Mouse (Mus musculus) stomach, postnatal 0 days (tissue): ENCODE measurements at regions not wholly inside any gene's neighbourhood (a gene's known extent, or its start where the extent isn't known, plus 50 kb on each side); places are given as distances from the start of the nearest gene placed in this dataset.

Experiments used
- ATAC-seq: fragments of 200-750 bp; cut with Nextera tagmentation; 2 replicates; pipeline ENCODE4 v1.8.0; 2017; ENCODE audit not compliant: low FRiP score, low TSS enrichment
- DNase-seq: peaks from one replicate; pipeline ENCODE4 v3.0.0-alpha.2; 2016; ENCODE audit warnings: low spot score
- H3K27ac ChIP-seq: fragments of 300-500 bp; sonication (generic); replicated peaks from 2 replicates; pipeline ENCODE4 v1.5.1; 2014; ENCODE audit warnings: mild to moderate bottlenecking, control low read depth
- H3K27me3 ChIP-seq: fragments of 300-500 bp; sonication (generic); 2 replicates; pipeline ENCODE4 v1.6.1; 2014; ENCODE audit warnings: low read length; ENCODE audit not compliant: control insufficient read depth, insufficient read depth
- H3K36me3 ChIP-seq: fragments of 300-500 bp; sonication (generic); 2 replicates; pipeline ENCODE4 v1.6.1; 2014; ENCODE audit warnings: low read length, mixed read lengths; ENCODE audit not compliant: control insufficient read depth, insufficient read depth
- H3K4me1 ChIP-seq: fragments of 300-500 bp; sonication (generic); replicated peaks from 2 replicates; pipeline ENCODE4 v1.6.1; 2014; ENCODE audit warnings: antibody characterized with exemption; ENCODE audit not compliant: control insufficient read depth, insufficient read depth
- H3K4me2 ChIP-seq: fragments of 300-500 bp; sonication (generic); replicated peaks from 2 replicates; pipeline ENCODE4 v1.6.1; 2014; ENCODE audit warnings: low read depth, mild to moderate bottlenecking, control low read depth, moderate library complexity
- H3K4me3 ChIP-seq: fragments of 300-500 bp; sonication (generic); 2 replicates; pipeline ENCODE4 v1.5.1; 2014; ENCODE audit warnings: low read depth, low read length, control low read depth
- H3K9ac ChIP-seq: fragments of 300-500 bp; sonication (generic); 2 replicates; pipeline ENCODE4 v1.6.1; 2014; ENCODE audit warnings: mild to moderate bottlenecking, low read length, control low read depth, mixed read lengths
- H3K9me3 ChIP-seq: fragments of 300-500 bp; sonication (generic); 2 replicates; pipeline ENCODE4 v1.6.1; 2016; ENCODE audit warnings: low read length; ENCODE audit not compliant: control insufficient read depth
- CTCF ChIP-seq: IDR thresholded peaks from 2 replicates; pipeline ENCODE4 v1.5.1; 2016; ENCODE audit warnings: antibody characterized with exemption, low read depth, mild to moderate bottlenecking, moderate library complexity
- EP300 ChIP-seq: optimal IDR thresholded peaks from 2 replicates; pipeline ENCODE3; 2016; ENCODE audit warnings: antibody characterized with exemption
- WGBS: fragments of 180-500 bp; shearing (Covaris S2); extraction: QIAGEN DNeasy Blood & Tissue Kit; methylation state at CpG from one replicate; pipeline ENCODE4 v1.1.7; 2014; 5-methylcytosine and 5-hydroxymethylcytosine counted together

GRCm38 (mm10) chr16:72152920-72153319 is 155.2 kb upstream of the Robo1 start:
- 93% methylated on average over 2 of the region's 2 CpGs for WGBS
- no peak for DNase-seq

GRCm38 (mm10) chr16:72157913-72158312 is 150.2 kb upstream of the Robo1 start:
- H3K4me2 ChIP-seq = no peak overlapping the region
- H3K27me3 ChIP-seq = no peaks in the 10 kb centered on the region
- no peak overlapping the region for H3K27ac ChIP-seq
- no peaks in the 10 kb centered on the region for H3K36me3 ChIP-seq
- no peak overlapping the region for H3K4me3 ChIP-seq
- DNase-seq (no peak), ATAC-seq (no peak)
- no peak overlapping the region for H3K9ac ChIP-seq
- H3K9me3 ChIP-seq = no peaks in the 10 kb centered on the region
- 86% methylated on average over 14 of the region's 14 CpGs for WGBS
- H3K4me1 ChIP-seq = no peaks in the 10 kb centered on the region
- TF ChIP-seq CTCF = no peak
- TF ChIP-seq EP300 = no peak

More at GRCm38 (mm10) chr16:72152920-72153319, 155.2 kb upstream of the Robo1 start:
- Histone ChIP-seq H3K36me3 (no peaks in the 10 kb centered on the region), H3K27me3 (no peaks in the 10 kb centered on the region), H3K9ac (no peak overlapping the region), H3K9me3 (no peaks in the 10 kb centered on the region), H3K4me3 (no peak overlapping the region), H3K4me2 (no peak overlapping the region), H3K27ac (no peak overlapping the region), H3K4me1 (no peaks in the 10 kb centered on the region)
- TF ChIP-seq CTCF (no peak), EP300 (no peak)
- ATAC-seq = no peak

- no peak for TF ChIP-seq EP300
- no peak for TF ChIP-seq CTCF
- H3K4me1 ChIP-seq = no peaks in the 10 kb centered on the region
- no peaks in the 10 kb centered on the region for H3K36me3 ChIP-seq
- no peaks in the 10 kb centered on the region for H3K27me3 ChIP-seq
- ATAC-seq = no peak
- no peak overlapping the region for H3K4me2 ChIP-seq
- no peak overlapping the region for H3K27ac ChIP-seq
- DNase-seq = no peak
- H3K9me3 ChIP-seq = no peaks in the 10 kb centered on the region
- H3K4me3 ChIP-seq = no peak overlapping the region
- no peak overlapping the region for H3K9ac ChIP-seq
- 81% methylated on average over 4 of the region's 4 CpGs for WGBS
Observed at GRCm38 (mm10) chr16:72159411-72159810, 148.7 kb upstream of the Robo1 start.

GRCm38 (mm10) chr16:72175727-72176126 is 132.4 kb upstream of the Robo1 start:
- WGBS = 64% methylated on average over 5 of the region's 5 CpGs
- Histone ChIP-seq H3K4me3 (no peak overlapping the region), H3K9me3 (no peaks in the 10 kb centered on the region), H3K4me1 (no peaks in the 10 kb centered on the region), H3K36me3 (no peaks in the 10 kb centered on the region), H3K4me2 (no peak overlapping the region), H3K27ac (no peak overlapping the region), H3K27me3 (no peaks in the 10 kb centered on the region), H3K9ac (no peak overlapping the region)
- ATAC-seq (no peak), DNase-seq (no peak)
- TF ChIP-seq EP300 (no peak), CTCF (no peak)

- no peaks in the 10 kb centered on the region for H3K9me3 ChIP-seq
- no peak overlapping the region for H3K4me2 ChIP-seq
- TF ChIP-seq EP300 (no peak), CTCF (no peak)
- H3K36me3 ChIP-seq = no peaks in the 10 kb centered on the region
- no peak overlapping the region for H3K27ac ChIP-seq
- WGBS = 6% methylated on average over 1 of the region's 1 CpGs
- ATAC-seq = no peak
- H3K4me1 ChIP-seq = no peaks in the 10 kb centered on the region
- DNase-seq = no peak
- no peak overlapping the region for H3K4me3 ChIP-seq
- H3K27me3 ChIP-seq = no peaks in the 10 kb centered on the region
- no peak overlapping the region for H3K9ac ChIP-seq
Observed at GRCm38 (mm10) chr16:72194320-72194719, 113.8 kb upstream of the Robo1 start.

- WGBS = 32% methylated on average over 15 of the region's 15 CpGs
- DNase-seq (peak; percentile 60), ATAC-seq (no peak)
- H3K36me3 ChIP-seq = no peaks in the 10 kb centered on the region
- H3K9me3 ChIP-seq = no peaks in the 10 kb centered on the region
- TF ChIP-seq CTCF (peak; percentile 79), EP300 (no peak)
- H3K4me3 ChIP-seq = no peak overlapping the region
- H3K27ac ChIP-seq = no peak overlapping the region
- H3K4me1 ChIP-seq = no peaks in the 10 kb centered on the region
- H3K4me2 ChIP-seq = no peak overlapping the region
- H3K27me3 ChIP-seq = no peaks in the 10 kb centered on the region
- H3K9ac ChIP-seq = no peak overlapping the region
Observed at GRCm38 (mm10) chr16:72215360-72216013, 92.6 kb upstream of the Robo1 start.
